Mouse (Mus musculus) olfactory bulb, adult 2 months (tissue): ENCODE measurements at regions not wholly inside any gene's neighbourhood (a gene's known extent, or its start where the extent isn't known, plus 50 kb on each side); places are given as distances from the start of the nearest gene placed in this dataset.

Experiments used
- CTCF ChIP-seq: fragments of 200-500 bp; IDR thresholded peaks from 2 replicates; pipeline ENCODE4 v1.5.1; 2012; ENCODE audit warnings: low read depth, mild to moderate bottlenecking, low read length, moderate library complexity; ENCODE audit not compliant: insufficient read depth
- POLR2A ChIP-seq: fragments of 200-500 bp; IDR thresholded peaks from 2 replicates; pipeline ENCODE4 v1.6.1; 2012; ENCODE audit warnings: mild to moderate bottlenecking, low read depth, low read length, moderate library complexity; ENCODE audit not compliant: insufficient read depth

- TF ChIP-seq CTCF (no peak), POLR2A (no peak)
Observed at GRCm38 (mm10) chr16:77948785-77949184, 346.9 kb upstream of the Gm11146 start.
